Mouse (Mus musculus) cerebellum, adult 9-10 months (tissue): Measurements from ENCODE around the gene Sppl3.
A peak's percentile ranks its signal among the peaks of the same experiment; 100 is the strongest.

Experiments used
- DNase-seq: peaks from one replicate; pipeline ENCODE4 v3.0.0; 2022

The Sppl3 gene

DNA sequence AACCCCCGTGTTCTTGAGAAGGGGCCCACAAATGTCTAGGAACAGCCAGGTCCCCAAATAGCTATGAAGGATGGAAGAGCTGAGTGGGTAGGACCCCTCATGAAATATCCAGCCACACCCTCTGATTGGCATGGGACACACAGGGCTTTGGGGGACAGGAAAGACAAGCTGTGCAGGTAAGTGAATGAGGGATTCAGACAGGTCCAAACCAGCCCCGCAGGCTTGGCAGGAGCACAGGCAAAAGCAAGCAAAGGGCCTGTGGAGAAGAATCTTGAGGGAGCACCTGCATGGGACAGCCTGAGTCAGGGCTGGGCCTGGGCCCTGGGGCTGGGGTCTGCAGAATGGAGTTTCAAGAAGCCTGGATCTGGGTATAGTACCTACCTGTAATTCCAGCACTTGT, 10.4 kb upstream of the Sppl3 start:
- DNase-seq: no peak

DNA sequence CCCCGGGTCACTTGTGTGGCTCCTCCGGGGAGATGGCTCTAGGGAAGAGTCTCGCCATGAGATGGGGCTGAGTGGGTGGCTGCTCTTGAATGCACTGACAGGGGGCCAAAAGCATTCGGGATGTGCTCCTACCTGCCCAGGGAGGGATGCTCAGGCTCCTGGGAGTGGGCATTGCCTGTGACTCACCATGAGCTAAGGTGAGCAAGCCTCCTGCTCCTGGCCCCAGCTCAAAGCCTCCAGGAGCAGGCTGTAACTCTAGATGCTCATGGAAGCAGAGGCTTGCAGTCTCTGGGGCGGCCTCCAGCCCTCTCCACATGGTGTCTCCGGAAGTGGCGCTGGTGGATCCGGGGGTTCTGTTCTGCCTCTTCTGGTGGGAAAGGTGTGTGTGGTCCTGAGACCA, 9.5 kb upstream of the Sppl3 start:
- DNase-seq: no peak

DNA sequence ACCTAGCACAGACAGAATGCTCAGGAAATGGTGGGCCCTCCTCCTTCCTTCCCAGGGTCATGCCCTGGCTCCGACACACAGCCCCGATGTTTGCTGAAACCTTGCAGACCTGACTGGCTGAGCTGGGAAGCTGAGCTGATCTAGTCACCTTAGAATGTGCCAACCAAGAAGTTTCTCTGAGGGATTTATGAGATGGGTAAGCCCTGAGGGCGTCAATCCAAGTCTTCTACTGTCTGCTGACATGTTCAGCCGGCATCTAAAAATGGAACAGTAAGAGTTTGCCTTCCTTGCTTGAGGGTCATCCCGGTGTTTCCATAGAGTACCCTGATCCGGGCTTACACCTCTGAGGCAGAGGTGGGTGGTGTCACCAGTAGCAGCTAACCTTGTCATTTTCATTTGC, 8.2 kb upstream of the Sppl3 start:
- DNase-seq: no peak

DNA sequence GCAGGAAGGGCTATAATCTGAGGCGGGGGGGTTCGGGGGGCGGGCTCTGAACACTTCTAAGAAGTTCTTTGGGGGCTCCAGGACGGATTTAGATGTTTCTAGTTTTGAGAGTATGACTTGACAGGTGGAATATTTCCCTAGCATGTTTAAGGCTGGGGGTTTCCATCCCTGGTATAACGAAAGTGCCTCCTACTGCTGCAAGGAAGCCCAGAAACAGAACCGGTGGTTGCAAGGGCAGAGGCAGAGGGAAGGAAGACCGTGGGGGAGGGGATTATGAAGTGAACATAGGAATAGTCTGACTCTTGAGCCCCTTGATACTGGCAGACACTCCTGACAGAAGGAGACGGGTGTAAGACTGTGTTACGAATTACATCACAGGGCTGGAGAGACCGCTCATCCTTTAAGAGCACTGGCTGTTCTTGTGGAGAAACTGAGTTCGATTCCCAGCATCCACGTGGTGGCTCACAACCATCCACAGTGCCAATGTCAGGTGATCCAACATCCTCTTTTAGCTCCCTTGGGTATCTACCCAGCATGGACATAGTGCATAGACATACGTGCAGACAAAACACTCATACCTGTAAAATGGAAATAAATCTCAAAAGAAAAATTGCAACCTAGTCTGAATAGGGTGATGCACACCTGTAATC, 7.6 kb upstream of the Sppl3 start:
- DNase-seq: no peak

DNA sequence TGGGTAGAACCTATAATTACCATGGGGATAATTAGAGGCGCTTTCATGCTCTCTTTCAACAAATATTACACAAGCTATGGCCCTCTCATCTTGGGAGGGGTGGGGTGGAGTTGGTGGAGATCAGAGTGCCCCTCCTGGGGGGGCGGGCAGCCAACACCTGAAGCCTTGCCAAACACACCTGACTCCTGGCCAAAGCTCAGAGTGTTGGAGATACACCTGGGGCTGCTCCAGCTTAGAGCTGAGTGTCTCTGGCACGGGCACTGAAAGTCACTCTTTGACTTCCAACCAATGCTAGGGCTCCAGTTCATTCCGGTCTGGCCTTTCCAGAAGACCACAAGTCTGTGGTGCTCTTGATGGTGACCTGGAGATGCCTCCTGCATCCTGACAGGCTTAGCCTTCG, 3.2 kb upstream of the Sppl3 start:
- no peak for DNase-seq

DNA sequence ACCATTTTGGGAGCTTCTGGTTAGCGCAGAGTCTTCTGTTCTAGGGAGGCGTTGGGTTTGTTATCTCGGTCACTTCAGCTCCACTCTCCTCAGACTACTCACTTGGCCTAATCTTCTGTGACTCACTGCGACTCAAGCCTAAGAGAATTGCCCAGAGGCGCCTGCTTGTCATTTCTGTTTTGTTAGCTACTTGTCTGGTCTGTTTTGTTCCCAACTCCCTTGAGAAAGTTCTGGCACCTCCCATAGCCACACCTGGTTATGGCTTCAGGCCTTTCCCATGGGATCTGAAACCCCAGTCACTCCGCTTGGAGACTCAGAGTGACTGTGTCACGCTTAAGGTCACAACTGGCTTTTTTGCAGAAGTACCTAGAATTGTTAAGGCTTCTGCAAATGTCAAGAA, 2.6 kb upstream of the Sppl3 start:
- no peak for DNase-seq

DNA sequence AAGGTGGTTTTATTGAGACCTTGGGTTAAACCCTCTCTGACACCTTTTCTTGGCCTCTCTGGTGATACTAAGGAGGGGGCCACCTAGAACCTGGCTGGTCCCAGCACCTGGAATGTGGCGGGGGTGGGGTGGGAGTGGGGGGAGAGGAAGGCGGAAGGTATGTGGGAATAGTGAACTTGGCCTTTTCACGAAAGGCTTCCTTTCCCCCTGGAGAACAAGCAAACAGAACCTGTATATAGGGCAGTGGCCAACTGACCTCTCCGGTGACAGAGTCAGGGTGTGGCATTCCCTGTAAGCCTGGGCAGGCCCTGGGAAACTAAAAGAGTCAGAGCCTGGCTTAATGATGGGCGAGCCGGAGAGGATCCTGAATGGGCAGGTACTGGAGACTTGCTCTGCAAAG, 1.8 kb upstream of the Sppl3 start:
- DNase-seq: no peak

DNA sequence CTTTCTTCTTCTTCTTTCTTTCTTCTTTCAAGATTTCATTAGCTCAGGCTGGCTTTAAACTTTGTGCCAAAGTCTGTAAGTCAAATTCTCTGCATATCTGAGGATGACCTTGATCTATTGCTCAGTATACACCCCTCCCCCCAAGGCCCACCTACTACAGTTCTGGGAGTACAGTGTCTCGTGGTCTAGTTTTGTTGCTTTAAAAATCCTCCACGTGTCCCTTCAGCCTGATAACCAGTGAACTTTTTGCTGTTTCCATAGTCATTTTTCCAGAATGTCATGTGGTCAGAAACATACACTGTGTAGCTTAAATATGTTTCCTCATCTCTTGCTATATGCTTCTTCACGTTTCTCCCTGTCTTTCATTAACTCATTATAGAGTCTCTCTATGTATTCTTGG, 976 bp upstream of the Sppl3 start:
- no peak for DNase-seq

DNA sequence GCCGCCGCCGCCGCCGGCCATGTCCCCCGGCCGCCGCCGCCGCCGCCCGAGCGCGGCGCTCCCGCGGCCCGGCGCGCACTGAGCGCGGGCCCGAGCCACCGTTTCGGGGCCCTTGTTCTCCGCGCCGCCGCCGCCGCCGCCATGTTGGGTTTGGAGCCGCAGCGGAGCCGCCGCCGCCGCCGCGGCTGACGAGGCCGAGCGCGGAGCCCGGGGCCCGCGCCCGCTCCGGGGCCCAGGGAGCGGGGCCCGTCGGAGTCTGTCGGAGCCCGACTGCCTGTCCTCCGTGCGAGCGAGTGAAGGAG, 231 bp downstream of the Sppl3 start:
- DNase-seq: no peak

DNA sequence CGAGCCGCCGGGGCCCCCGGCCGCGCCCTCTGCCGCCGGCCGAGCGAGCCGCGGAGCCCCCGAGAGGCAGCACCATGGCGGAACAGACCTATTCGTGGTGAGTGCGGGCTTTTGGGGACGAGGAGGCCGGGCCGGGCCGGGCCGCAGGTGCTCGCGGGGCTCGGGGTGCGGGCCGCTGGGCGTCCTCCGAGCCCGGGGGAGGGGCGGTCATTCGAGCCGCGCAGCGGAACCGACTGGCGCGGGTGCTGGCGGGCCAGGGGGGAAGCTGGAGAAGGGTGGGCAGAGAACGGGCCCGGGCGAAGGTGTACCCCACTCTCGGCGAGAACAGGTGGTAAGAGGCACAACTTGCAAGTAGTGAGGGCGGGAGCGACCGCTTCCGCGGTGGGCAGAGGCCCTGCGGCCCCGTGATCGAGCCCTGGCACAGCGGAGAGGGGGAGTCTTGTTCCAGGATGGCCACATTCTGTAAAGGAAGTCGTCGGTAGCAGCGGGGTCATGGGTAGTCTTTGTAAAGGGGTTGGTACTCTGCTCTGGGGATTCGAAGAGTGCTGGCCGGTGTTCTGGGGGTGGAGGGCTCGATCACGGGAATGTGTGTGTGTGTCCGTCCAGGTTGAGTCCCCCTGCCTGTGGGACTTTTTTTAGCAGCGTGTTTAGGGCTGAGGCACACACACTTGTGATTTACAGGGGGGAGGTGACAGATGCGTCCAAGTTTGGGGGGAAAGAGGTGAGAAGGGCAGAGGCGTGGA, 753 bp downstream of the Sppl3 start:
- DNase-seq: peak; percentile 50

DNA sequence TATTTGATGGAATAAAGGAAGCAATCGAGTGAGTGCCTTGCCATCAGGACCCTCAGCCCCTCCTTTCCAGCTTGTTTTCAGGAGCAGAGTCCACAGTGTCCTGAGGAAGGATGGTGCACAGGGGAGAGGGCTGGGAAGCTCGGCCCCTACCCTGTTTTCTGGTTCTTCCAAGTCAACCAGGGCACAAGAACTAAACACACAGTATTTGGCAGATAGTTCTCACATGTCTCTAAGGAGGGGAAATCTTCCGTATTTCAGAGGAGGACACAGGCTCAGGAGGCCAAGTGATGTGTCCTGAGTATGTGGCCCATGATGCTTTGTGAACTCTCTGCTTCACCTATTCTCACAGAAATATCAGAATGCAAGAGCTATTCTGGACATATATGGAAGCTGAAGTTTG, 2.5 kb downstream of the Sppl3 start:
- no peak for DNase-seq

DNA sequence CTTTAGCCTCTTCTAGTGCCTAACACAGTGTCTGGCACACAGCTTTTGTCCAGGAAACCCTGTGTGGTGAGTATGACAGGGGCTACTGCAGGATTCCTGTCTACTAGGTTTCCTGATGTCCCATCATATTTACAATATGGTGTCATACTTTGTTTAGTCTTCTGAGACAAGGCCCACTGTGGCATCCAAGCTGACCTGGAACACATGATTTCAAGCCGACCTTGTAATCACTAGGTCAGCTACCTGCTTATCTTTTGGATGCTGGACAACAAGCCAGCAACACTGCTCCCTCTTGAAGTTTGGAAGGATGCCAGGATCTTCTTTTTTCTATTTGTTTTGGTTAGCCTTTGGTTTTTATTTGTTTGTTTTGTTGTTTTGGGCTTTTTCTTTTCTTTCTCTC, 3.6 kb downstream of the Sppl3 start:
- no peak for DNase-seq

DNA sequence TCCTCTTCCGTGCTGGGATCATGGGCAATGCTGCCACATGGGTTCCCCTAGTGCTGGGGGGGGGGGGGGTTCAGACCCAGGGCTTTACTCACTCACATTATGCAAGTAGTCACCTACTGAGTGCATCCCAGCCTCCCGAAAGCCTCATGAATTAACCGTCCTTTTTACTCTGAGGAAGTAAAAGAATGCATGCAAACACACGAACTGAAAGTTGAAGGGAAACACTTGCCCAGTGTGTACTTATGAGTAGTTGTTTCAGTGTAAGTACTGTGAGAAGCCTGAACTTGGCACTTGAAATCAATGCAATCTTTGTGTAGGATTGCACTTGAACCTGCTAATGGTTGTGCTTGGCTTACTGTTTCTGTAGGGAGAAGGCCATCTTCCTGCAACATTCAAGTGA, 4.2 kb downstream of the Sppl3 start:
- no peak for DNase-seq

DNA sequence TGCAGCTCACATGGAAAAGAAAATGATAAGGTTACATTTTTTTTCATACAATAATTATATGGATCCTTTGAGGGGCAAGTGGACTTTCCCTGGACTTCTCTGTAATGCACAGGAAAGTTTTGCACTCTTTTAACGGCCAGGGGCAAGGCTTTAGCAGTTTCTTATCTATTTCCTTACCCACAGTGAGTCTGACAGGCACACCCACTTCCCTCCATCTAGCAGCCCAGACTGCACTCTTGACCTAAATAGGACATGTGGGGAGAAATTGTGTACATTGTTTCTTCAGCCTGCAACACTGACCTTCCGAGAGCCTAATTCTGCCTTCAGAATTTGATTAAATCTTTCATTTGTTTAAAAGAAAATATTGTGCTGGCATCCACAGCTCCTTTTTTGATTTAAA, 7.3 kb downstream of the Sppl3 start:
- no peak for DNase-seq

DNA sequence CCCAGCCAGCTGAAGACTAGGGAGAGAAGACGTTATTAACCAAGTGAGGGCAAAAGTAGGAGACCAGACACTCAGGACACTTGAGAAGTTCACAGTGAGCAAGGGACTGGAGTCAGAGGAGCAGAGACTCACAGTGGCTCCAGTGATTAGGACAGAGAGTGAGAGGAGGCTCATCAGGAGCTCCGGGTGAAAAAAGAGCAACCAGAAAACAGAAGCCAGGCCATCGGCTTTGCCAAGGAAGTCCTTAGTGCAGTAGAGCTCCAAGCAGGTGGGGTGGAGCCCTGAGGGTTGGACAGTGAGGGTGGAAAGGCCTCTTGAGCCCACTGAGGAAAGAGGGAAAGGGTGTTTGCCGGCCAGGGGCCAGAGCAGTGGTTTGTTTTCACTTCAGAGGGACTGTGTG, 7.9 kb downstream of the Sppl3 start:
- DNase-seq: no peak

DNA sequence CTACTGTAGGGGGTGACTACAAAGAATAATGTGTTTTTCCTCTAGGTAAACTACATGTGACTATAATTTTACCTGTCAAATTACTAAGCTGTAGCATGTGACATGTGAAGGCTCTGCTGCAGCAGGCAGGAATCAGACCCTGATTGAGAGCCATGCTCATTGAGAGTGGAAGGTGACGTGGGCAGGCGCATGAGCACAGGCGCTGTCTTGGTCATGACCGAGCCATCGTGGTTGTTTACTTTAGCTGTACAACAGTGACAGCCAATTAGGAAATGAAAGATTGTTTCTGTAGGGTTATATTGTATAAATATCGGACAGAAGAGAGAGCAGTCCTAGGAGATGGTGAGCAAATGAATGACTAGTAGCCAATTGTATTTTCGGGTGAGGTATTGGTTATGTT, 11.1 kb downstream of the Sppl3 start:
- no peak for DNase-seq

DNA sequence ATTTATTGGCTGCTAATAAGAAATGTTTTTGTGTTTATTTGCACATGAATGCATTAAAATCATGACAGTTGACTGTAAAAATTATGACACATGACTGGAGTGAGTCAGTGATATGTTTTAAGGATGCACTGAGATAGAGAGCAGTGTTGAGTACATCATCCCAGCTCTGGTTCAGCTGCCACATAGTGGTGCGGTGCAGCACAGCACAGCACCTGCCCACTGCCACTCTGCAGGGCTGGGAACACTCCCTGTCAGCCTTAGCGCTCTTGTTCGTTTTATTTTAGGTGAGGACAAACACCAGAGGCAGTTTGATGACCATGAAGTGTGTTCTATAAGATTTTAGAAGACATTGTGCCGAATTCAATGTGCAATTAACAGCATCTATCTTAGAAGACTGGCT, 15.2 kb downstream of the Sppl3 start:
- no peak for DNase-seq

DNA sequence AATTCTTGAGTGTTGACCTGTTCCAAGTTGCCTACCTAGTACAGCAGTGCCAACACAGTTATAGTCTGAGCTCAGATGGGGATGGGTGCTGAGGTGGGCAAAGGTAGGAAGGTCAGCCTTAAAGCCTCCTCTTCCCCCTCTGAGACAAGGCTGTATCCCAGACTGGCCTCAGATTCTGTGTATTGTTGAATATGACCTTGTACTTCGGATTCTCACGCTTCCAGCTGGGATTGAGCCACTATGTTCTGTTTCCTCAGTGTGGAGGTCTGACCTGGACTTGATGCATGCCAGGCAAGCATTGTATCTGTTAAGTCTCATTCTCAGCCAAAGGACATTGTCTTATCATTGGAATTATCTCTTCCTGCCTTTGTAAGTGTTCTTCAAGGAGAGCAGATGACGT, 16.2 kb downstream of the Sppl3 start:
- no peak for DNase-seq

DNA sequence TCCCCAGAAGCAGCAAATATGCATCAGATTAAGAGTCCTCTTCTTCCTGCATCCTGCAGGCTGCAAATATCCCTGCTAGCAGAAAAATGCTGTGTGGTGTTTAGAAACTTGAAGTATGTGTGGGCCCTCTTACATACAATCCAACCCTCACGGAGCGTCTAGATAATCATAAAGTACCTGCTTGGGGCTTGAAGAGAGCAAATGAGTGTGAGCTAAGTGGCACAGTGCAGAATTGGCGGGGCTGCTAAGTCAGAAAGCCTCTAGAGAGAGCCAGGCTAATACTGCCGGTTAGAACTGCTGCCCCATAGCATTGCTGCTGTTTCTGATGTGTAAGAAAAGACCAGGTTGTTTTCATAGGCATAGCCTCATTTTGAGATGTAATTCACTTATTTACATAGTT, 18.0 kb downstream of the Sppl3 start:
- no peak for DNase-seq

DNA sequence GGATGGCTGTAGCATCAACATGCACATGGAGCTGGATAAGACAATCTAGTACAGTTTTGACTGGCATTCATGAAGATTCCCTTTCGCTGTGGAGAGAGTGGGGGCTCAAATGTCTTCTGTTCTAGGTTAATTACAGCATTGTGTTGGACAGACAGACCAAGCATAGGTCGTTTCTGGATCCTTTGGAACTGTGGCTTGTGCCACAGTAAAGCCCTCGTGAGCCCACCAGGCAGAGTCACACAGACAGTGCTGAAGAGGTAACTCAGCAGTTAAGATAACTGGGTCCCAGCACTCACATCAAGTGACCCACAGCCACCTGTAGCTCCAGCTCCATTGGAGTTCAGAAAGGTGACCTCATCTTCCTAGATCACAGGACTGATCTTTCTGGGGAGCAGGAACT, 18.6 kb downstream of the Sppl3 start:
- DNase-seq: no peak

DNA sequence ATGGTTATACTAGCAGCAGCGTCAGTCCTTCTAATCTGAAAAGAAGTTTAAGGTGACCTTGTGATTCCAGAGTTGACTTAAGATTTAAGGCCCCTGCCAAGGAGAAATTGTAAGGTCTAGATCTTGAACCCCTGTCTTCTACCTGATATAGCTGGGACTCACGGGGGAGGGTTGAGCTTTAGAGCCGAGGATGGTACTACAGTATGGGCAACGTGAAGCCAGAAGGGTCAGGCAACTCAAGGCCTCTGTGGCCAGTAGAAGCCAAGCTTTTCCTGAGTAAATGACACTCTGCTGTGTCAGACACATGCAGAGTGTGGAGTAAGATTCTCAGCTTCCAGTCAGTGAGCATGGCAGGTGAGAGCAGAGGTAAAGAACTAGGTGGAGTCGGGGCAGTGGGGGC, 20.6 kb downstream of the Sppl3 start:
- no peak for DNase-seq

DNA sequence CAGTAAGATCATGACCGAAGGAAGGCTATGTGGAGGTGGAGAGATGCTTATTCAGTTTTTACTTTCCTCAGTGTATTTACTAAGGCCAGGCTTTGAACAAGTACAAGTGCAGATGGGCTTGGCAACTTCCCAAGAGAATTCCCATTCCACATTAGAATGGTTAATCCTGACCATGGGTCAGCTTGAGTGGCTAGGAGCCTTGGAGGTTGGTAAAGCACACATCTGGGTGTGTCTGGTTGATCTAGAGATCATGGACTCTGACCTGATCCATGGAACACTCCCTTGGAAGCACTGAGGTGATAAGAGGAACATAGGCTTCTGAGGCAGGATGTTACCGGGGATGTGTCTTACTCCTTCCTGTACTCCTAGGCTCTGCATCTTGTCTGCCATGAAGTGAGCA, 21.7 kb downstream of the Sppl3 start:
- DNase-seq: no peak

DNA sequence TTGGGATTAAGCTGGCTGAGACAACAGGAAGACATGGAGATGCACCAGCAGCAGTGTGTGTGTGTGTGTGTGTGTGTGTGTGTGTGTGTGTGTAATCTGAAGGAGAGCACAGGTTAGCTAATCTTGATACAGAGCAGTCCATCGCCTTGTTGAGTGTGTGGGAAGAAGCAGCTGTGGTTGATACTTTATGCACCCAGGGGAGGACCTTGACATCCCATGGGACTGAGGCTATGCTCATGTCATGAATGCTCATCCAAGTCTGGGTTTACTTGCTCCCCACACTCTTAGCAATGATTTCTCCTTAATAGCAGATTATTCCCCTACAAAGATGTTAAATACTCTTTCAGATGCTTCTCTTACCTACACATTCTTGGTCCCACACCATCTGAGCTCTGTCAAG, 24.3 kb downstream of the Sppl3 start:
- no peak for DNase-seq

DNA sequence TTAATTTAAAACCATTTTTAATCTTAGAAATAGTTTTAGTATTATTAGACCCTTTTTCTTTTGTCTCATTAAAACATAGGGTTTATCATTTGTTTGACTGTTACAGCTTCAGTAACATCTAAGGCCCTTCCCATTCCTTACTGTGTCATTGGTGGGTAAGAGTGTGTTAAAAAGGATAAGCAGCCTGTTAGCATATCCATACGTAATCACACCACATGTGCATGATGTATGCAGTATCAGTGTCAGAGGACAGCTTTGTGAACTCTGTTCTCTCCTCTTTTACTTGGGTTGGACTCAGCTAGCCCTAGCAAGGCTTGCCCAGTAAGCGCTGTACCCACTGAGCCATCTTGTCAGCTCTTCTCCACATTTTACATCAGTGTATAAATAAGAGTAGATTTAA, 26.2 kb downstream of the Sppl3 start:
- no peak for DNase-seq

DNA sequence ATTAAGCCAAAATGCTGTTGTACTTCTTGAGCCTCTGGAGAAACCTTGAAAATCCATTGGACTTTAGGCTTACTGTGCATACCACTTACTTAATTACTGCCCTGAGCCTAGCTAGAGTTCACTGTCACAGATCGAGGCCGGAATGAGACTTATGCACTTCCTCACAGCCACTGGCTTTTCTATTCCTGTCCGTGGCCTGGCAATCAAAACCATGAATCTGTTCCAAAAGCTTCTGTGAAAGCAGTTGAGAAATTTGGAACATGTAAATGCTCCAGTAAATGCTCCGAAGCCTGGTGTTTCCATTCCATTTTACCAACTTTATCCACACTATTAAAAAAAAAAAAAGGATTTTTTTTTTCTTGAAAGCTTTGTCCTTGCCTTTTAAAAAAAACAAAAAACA, 29.8 kb downstream of the Sppl3 start:
- peak; percentile 82 for DNase-seq

DNA sequence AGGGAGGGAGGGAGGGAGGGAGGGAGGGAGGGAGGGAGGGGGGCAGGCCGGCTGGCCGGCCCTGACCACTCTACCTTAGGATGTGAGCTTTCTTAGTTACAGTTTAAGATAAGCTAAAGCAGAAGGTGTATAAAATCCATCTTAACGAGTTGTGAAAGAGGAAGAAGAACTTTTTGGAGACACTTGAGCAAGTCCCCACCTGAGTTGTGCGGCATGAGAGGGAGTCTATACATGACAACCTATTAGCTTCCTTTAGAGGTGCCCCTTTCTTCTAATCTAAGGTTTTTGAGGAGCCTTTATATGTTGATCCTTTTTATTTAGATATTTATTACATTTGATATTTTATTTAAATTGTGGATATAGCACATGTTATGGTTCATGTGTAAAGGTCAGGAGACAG, 32.7 kb downstream of the Sppl3 start:
- DNase-seq: no peak
